Mouse (Mus musculus): ENCODE data around the gene Qrfpr. TPM values are rescaled to one million over a fixed set of nuclear protein-coding genes. Genes with fewer than 3 reads are reported as not detected.

Qrfpr gene
- polyA plus RNA-seq (2012; ENCODE audit: low replicate concordance), result not detected in 2 replicates

GRCm38 (mm10) chr3:36221743-36222682 lies at the start of gene Qrfpr:
Gene Qrfpr (minus strand): TSS chr3:36222313.

GRCm38 (mm10) chr3:36150934-36151686 lies 71.0 kb downstream of the Qrfpr start, which contains the start of gene D3Ertd254e:
Gene D3Ertd254e (plus strand): TSS chr3:36151017.

Other genes starting within 250 kb of the Qrfpr start
- 1.7 and 1.8 TPM in 2 replicates for gene Mccc1, start 221.6 kb downstream of the Qrfpr start, polyA plus RNA-seq (2012; ENCODE audit: low replicate concordance)
- gene Ccdc144b, start 168.8 kb downstream of the Qrfpr start, polyA plus RNA-seq (2012; ENCODE audit: low replicate concordance), result not detected in 2 replicates
- 7.0 and 7.8 TPM in 2 replicates for gene Acad9, start 156.3 kb downstream of the Qrfpr start, polyA plus RNA-seq (2012; ENCODE audit: low replicate concordance)
- 0.06 and 0.50 TPM in 2 replicates for gene D3Ertd254e, start 71.3 kb downstream of the Qrfpr start, polyA plus RNA-seq (2012; ENCODE audit: low replicate concordance)

Measured in leukemia stem cell, adult 10-12 weeks (primary cell).